In the genomic region with DNA sequence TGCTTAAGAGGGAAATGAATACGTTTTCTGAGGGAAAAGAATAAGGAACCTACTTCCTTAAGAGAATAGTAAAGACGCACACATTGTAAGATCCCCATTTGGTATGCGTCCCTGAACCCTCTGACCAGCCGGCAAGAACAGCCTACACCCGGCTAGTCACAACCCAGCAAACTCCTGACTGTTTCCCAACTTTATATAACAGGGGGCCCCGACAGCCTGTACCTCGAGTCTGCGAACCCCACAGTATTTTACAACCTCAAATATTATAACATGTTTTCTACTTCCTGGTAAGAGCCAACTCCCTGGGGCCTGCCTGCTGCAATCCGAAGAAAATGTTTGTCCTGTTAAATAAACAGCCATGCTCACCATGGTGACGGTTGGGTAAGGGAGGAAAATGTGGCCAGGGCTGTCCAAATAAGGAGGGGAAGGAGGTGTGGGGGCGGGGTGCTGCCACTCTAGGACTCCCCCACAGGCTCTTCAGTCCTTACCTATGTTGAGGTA, we compare ENCODE assay signal across 9 mouse cellular contexts. TPM values are rescaled to one million over a fixed set of nuclear protein-coding genes. Genes with fewer than 3 reads are reported as not detected.
DNase-seq lines count a peak whose midpoint lies in the region; ATAC-seq and TF ChIP-seq lines count a peak whose summit lies in the region.
"Had no signal": no experiment of that assay in that cellular context is flagged by ENCODE, and none has a peak within 500 bp of the region (broad histone marks: within the 10 kb centered on the region; RNA-seq: fewer than 3 reads in every experiment).

No protein-coding gene starts in this region.

- H3K9me3 ChIP-seq in heart, embryonic 14.5 days (ENCODE audit: control insufficient read depth, low read length), result no peaks in the 10 kb centered on the region
- no peaks in the 10 kb centered on the region for H3K9me3 ChIP-seq in kidney, embryonic 15.5 days (replicated peaks)
- H3K9me3 ChIP-seq in lung, embryonic 14.5 days (ENCODE audit: low read depth, low read length), result no peaks in the 10 kb centered on the region
- H3K9me3 ChIP-seq in neural tube, embryonic 15.5 days (replicated peaks), result no peaks in the 10 kb centered on the region
- H3K9me3 ChIP-seq: G1E had no signal

- no peak overlapping the region for H3K4me3 ChIP-seq in heart, embryonic 14.5 days (ENCODE audit: control insufficient read depth in 1 of 2, insufficient read depth in 1 of 2, low read depth in 1 of 2, low read length in 2 of 2)
- H3K4me3 ChIP-seq in kidney, embryonic 15.5 days (replicated peaks), result no peak overlapping the region
- peak overlapping the region; percentile 19; the same call in 1 of the 2 replicates for H3K4me3 ChIP-seq in lung, embryonic 14.5 days (ENCODE audit: low read depth, low read length)
- H3K4me3 ChIP-seq in neural tube, embryonic 15.5 days (replicated peaks), result no peak overlapping the region

- H3K4me2 ChIP-seq in heart, embryonic 14.5 days (ENCODE audit: low read length), result peak overlapping the region; percentile 25
- H3K4me2 ChIP-seq in kidney, embryonic 15.5 days, result peak overlapping the region; percentile 38
- peak overlapping the region; percentile 89 for H3K4me2 ChIP-seq in lung, embryonic 14.5 days
- peak overlapping the region; percentile 87 for H3K4me2 ChIP-seq in neural tube, embryonic 15.5 days

- H3K27me3 ChIP-seq in heart, embryonic 14.5 days (ENCODE audit: control insufficient read depth, insufficient read depth, low read length), result no peaks in the 10 kb centered on the region
- H3K27me3 ChIP-seq in kidney, embryonic 15.5 days, result no peaks in the 10 kb centered on the region
- H3K27me3 ChIP-seq in lung, embryonic 14.5 days (ENCODE audit: insufficient read depth, low read length), result no peaks in the 10 kb centered on the region
- H3K27me3 ChIP-seq in neural tube, embryonic 15.5 days (replicated peaks), result 0 out of 2 replicates have a peak, but pooled peaks cover 3% of the 10 kb centered on the region

- H3K36me3 ChIP-seq in heart, embryonic 14.5 days (ENCODE audit: control insufficient read depth, insufficient read depth, low read length), result no peaks in the 10 kb centered on the region
- H3K36me3 ChIP-seq in kidney, embryonic 15.5 days, result no peaks in the 10 kb centered on the region
- H3K36me3 ChIP-seq in lung, embryonic 14.5 days (ENCODE audit: insufficient read depth), result no peaks in the 10 kb centered on the region
- H3K36me3 ChIP-seq in neural tube, embryonic 15.5 days, result no peaks in the 10 kb centered on the region

- 52% methylated on average over 11 of the region's 11 CpGs for WGBS in heart, embryonic 14.5 days
- WGBS in kidney, embryonic 15.5 days, result 18% methylated on average over 11 of the region's 11 CpGs
- 9% methylated on average over 11 of the region's 11 CpGs for WGBS in lung, embryonic 14.5 days
- 27% methylated on average over 11 of the region's 11 CpGs for WGBS in neural tube, embryonic 15.5 days

- DNase-seq in gastrocnemius, adult 18-20 months (ENCODE audit: low spot score), result peak; percentile 75
- no peak for DNase-seq in gastrocnemius, postnatal 10 days
- DNase-seq in embryo, embryonic 9.5 days (ENCODE audit: extremely low spot score), result peak; percentile 59
- DNase-seq in lung, embryonic 14.5 days, result peak; percentile 83
- no peak for DNase-seq in cerebellum, adult 9-10 months

- peak overlapping the region; percentile 25 to 56; a peak in 2 of 4 replicates for H3K27ac ChIP-seq in heart, embryonic 14.5 days (replicated peaks in 1 of 2; ENCODE audit: control insufficient read depth in 1 of 2, insufficient read depth in 1 of 2, low read depth in 2 of 2, low read length in 2 of 2)
- peak overlapping the region; percentile 81 for H3K27ac ChIP-seq in kidney, embryonic 15.5 days
- peak overlapping the region; percentile 97 for H3K27ac ChIP-seq in lung, embryonic 14.5 days (ENCODE audit: low read depth)
- H3K27ac ChIP-seq in neural tube, embryonic 15.5 days (replicated peaks), result peak overlapping the region; percentile 72

- ATAC-seq in heart, embryonic 14.5 days (ENCODE audit: insufficient number of reproducible peaks, insufficient read depth, low FRiP score, low read depth), result no peak
- ATAC-seq in kidney, embryonic 15.5 days (replicated peaks; ENCODE audit: low FRiP score), result no peak
- ATAC-seq in lung, embryonic 14.5 days (ENCODE audit: insufficient read depth), result peak; percentile 9
- ATAC-seq in neural tube, embryonic 15.5 days (ENCODE audit: low FRiP score), result no peak

- H3K4me1 ChIP-seq in heart, embryonic 14.5 days (ENCODE audit: control insufficient read depth in 2 of 2, insufficient read depth in 2 of 2, low read length in 2 of 2), result peaks cover 46 to 62% of the 10 kb centered on the region in 2 experiments
- peaks cover 70% of the 10 kb centered on the region for H3K4me1 ChIP-seq in kidney, embryonic 15.5 days
- H3K4me1 ChIP-seq in lung, embryonic 14.5 days (ENCODE audit: insufficient read depth), result peaks cover 38% of the 10 kb centered on the region
- peaks cover 57% of the 10 kb centered on the region for H3K4me1 ChIP-seq in neural tube, embryonic 15.5 days

- H3K9ac ChIP-seq in heart, embryonic 14.5 days (ENCODE audit: low read length), result peak overlapping the region; percentile 55
- no peak overlapping the region for H3K9ac ChIP-seq in kidney, embryonic 15.5 days
- H3K9ac ChIP-seq in lung, embryonic 14.5 days, result peak overlapping the region; percentile 42
- H3K9ac ChIP-seq in neural tube, embryonic 15.5 days (replicated peaks), result 0 out of 2 replicates have a peak overlapping the region, but pooled peaks have one; percentile 17

- TF ChIP-seq CTCF in lung, embryonic 14.5 days (IDR thresholded peaks at IDR 0.05; ENCODE audit: low read depth), result no peak

RNA-seq across cellular contexts. Expression of gene Per2, which starts 2.8 kb away (rescaled TPM):
- 1 to 10 TPM; 2.3 to 3.0 TPM for total RNA-seq in gastrocnemius, adult 18-20 months (2021)
- total RNA-seq in gastrocnemius, postnatal 10 days (2021), result 1 to 10 TPM; 4.9 to 6.8 TPM
- polyA plus RNA-seq in heart, embryonic 14.5 days (2014; fragmentation: Nextera tagmentation; extraction: Ambion mirVana), result 3.4 and 5.6 TPM in 2 replicates
- polyA plus RNA-seq in kidney, embryonic 15.5 days (2015; fragmentation: Nextera tagmentation; extraction: Ambion mirVana), result 2.9 and 3.6 TPM in 2 replicates
- polyA plus RNA-seq in lung, embryonic 14.5 days (2014; fragmentation: Nextera tagmentation; extraction: Ambion mirVana), result 6.6 and 8.3 TPM in 2 replicates
- 4.9 and 5.3 TPM in 2 replicates for polyA plus RNA-seq in neural tube, embryonic 15.5 days (2015; fragmentation: Nextera tagmentation; extraction: Ambion mirVana)

RNA-seq across cellular contexts. Expression of gene Traf3ip1, which starts 38.1 kb away (rescaled TPM):
- total RNA-seq in gastrocnemius, adult 18-20 months (2021), result 1 to 10 TPM; 3.0 to 4.1 TPM
- total RNA-seq in gastrocnemius, postnatal 10 days (2021), result 1 to 10 TPM; 3.4 to 3.8 TPM
- polyA plus RNA-seq in heart, embryonic 14.5 days (2014; fragmentation: Nextera tagmentation; extraction: Ambion mirVana), result 3.3 and 3.4 TPM in 2 replicates
- 10.1 and 11.8 TPM in 2 replicates for polyA plus RNA-seq in kidney, embryonic 15.5 days (2015; fragmentation: Nextera tagmentation; extraction: Ambion mirVana)
- 6.9 and 8.0 TPM in 2 replicates for polyA plus RNA-seq in lung, embryonic 14.5 days (2014; fragmentation: Nextera tagmentation; extraction: Ambion mirVana)
- polyA plus RNA-seq in neural tube, embryonic 15.5 days (2015; fragmentation: Nextera tagmentation; extraction: Ambion mirVana), result 10.0 and 10.3 TPM in 2 replicates

RNA-seq across cellular contexts. Expression of gene Hes6, which starts 42.5 kb away (rescaled TPM):
- total RNA-seq in gastrocnemius, adult 18-20 months (2021), result 1 to 10 TPM; 6.0 to 6.4 TPM
- 10 to 100 TPM; 19.8 to 21.4 TPM for total RNA-seq in gastrocnemius, postnatal 10 days (2021)
- polyA plus RNA-seq in heart, embryonic 14.5 days (2014; fragmentation: Nextera tagmentation; extraction: Ambion mirVana), result 67.3 and 71.4 TPM in 2 replicates
- 67.4 and 70.0 TPM in 2 replicates for polyA plus RNA-seq in kidney, embryonic 15.5 days (2015; fragmentation: Nextera tagmentation; extraction: Ambion mirVana)
- polyA plus RNA-seq in lung, embryonic 14.5 days (2014; fragmentation: Nextera tagmentation; extraction: Ambion mirVana), result 53.7 and 56.4 TPM in 2 replicates
- 114 and 172 TPM in 2 replicates for polyA plus RNA-seq in neural tube, embryonic 15.5 days (2015; fragmentation: Nextera tagmentation; extraction: Ambion mirVana)

RNA-seq across cellular contexts. Expression of gene Ilkap, which starts 57.7 kb away (rescaled TPM):
- 10 to 100 TPM; 35.4 to 40.1 TPM for total RNA-seq in gastrocnemius, adult 18-20 months (2021)
- total RNA-seq in gastrocnemius, postnatal 10 days (2021), result 10 to 100 TPM; 48.2 to 49.3 TPM
- polyA plus RNA-seq in heart, embryonic 14.5 days (2014; fragmentation: Nextera tagmentation; extraction: Ambion mirVana), result 98.5 and 108 TPM in 2 replicates
- 132 and 141 TPM in 2 replicates for polyA plus RNA-seq in kidney, embryonic 15.5 days (2015; fragmentation: Nextera tagmentation; extraction: Ambion mirVana)
- polyA plus RNA-seq in lung, embryonic 14.5 days (2014; fragmentation: Nextera tagmentation; extraction: Ambion mirVana), result 140 and 144 TPM in 2 replicates
- polyA plus RNA-seq in neural tube, embryonic 15.5 days (2015; fragmentation: Nextera tagmentation; extraction: Ambion mirVana), result 144 and 149 TPM in 2 replicates

Comparison
In these comparisons a context has a peak if more than half of its experiments do, and no peak if none do; other contexts are left out.
1. DNase-seq: peak in gastrocnemius, adult 18-20 months (single experiment), embryo, embryonic 9.5 days (single experiment) and lung, embryonic 14.5 days (single experiment); none in gastrocnemius, postnatal 10 days (single experiment) and cerebellum, adult 9-10 months (single experiment).
2. H3K27ac ChIP-seq: peak in every context shown above with its lines; median percentile 97 in lung, embryonic 14.5 days; 81 in kidney, embryonic 15.5 days; 72 in neural tube, embryonic 15.5 days; 40 in heart, embryonic 14.5 days.
3. H3K4me2 ChIP-seq: peak in every context shown above with its lines; median percentile 89 in lung, embryonic 14.5 days; 87 in neural tube, embryonic 15.5 days; 38 in kidney, embryonic 15.5 days; 25 in heart, embryonic 14.5 days.